Mouse (Mus musculus): ENCODE results near the gene Nhlrc4. TPM values are rescaled to one million over a fixed set of nuclear protein-coding genes. Genes with fewer than 3 reads are reported as not detected.

The Nhlrc4 gene
- polyA plus RNA-seq, 1 experiment from 2014 or later = 5.8 TPM

DNA sequence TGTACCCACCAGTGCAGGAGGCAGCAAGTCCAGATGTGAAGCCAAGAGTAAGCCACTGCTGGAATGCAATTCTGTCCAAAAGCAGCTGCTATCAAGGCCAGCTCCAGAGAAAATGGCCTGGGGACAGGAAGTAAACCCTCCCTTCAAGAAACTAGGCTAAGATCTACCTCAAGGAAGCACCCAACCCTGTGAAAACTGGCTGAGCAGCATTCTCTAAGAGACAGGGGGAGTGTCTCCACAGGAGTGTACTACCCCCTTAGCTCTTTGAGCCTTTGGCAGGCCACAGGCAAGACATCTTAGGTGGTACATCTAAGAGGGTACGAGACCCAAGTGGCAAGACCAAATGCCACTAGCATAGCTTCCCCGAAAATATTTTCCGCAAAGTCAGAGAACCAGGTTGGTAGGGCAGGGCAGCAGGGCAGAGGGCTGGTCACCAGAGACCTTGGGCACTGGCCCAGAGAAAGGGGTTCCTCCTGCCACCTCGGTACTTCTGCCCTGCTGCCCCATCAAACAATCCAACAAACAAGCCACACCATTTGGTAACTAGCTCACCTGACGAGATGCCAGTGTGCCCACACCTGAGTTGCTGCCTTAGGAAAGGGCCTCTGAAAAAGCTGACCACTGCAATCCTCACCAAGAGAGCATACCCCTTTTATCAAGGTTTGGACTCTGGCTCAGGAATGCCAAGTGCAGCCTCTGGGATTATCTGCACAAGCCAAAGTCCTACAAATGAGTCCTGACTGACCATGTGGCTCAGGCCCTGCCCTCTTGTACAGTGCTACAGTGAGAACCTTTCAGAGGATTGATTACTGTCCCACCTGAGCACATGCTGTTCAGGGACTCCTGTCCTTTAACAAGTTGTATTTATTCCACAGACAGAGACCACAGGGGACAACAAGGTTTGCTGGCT lies 35.3 kb upstream of the Nhlrc4 start:
- 70% methylated on average over 5 of the region's 5 CpGs for WGBS
- no peak for ATAC-seq (ENCODE audit: insufficient number of reproducible peaks, low FRiP score, low TSS enrichment, low read depth)
- 0 out of 2 replicates have a peak overlapping the region, but pooled peaks have one; percentile 2 for H3K27ac ChIP-seq (replicated peaks)
- H3K9ac ChIP-seq = no peak overlapping the region
- peaks cover 47% of the 10 kb centered on the region for H3K4me1 ChIP-seq
- H3K4me2 ChIP-seq (replicated peaks) = no peak overlapping the region
- H3K9me3 ChIP-seq (replicated peaks) = no peaks in the 10 kb centered on the region
- no peaks in the 10 kb centered on the region for H3K27me3 ChIP-seq
- no peak overlapping the region for H3K4me3 ChIP-seq (replicated peaks)
- 0 out of 2 replicates have a peak, but pooled peaks cover 4% of the 10 kb centered on the region for H3K36me3 ChIP-seq

DNA sequence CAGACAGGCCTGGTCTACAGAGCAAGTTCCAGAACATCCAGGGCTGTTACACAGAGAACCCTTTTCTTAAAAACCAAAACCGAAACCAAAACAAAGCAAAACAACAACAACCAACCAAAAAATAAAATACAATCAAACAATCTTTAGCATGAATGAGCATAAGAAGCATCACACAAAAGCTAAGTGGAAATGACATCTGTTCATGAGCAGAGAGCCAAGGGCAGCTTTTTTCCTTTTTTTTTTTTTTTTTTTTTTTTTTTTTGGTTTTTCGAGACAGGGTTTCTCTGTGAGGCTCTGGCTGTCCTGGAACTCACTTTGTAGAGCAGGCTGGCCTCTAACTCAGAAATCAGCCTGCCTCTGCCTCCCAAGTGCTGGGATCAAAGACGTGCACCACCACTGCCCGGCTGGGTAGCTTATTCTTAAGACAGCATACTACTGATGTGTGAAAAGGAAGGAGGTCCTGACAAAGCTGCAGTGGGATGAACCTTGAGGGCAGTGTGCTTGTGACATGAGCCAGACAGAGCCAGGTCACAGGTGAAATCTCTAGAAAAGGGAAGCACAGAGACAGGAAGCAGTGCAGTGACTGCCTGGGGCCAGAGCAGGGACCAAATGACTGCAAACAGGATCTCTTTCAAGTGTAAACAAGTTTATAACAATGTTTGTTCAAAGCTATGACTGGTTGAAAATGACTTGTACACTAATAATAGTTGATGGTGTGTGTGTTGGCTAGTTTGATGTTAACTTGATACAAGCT lies 26.4 kb upstream of the Nhlrc4 start:
- H3K36me3 ChIP-seq = 0 out of 2 replicates have a peak, but pooled peaks cover 5% of the 10 kb centered on the region
- H3K27me3 ChIP-seq = no peaks in the 10 kb centered on the region
- 0 out of 2 replicates have a peak, but pooled peaks cover 14% of the 10 kb centered on the region for H3K4me1 ChIP-seq
- no peak overlapping the region for H3K9ac ChIP-seq
- H3K9me3 ChIP-seq (replicated peaks) = no peaks in the 10 kb centered on the region
- no peak overlapping the region for H3K27ac ChIP-seq (replicated peaks)
- no peak overlapping the region for H3K4me3 ChIP-seq (replicated peaks)
- ATAC-seq (ENCODE audit: insufficient number of reproducible peaks, low FRiP score, low TSS enrichment, low read depth) = no peak
- H3K4me2 ChIP-seq (replicated peaks) = no peak overlapping the region
- 78% methylated on average over 4 of the region's 4 CpGs for WGBS

DNA sequence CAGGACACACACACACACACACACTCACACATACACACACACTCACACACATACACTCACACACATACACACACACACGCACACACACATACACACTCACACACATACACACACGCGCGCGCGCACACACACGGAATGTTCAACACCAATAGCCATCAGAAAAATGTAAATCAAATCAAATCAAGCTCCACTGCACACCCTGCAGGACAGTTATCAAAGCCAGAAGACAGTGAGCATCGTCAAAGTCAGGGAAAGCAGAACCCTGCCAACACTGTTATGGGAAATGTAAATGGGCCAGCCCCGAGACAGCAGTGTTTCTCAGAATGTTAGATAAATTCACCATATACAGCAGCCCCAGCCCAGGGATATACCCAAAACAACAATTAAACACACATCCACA lies 25.7 kb upstream of the Nhlrc4 start:
- 87% methylated on average over 9 of the region's 9 CpGs for WGBS
- Histone ChIP-seq H3K9me3 (replicated peaks) (no peaks in the 10 kb centered on the region), H3K4me2 (replicated peaks) (no peak overlapping the region), H3K27ac (replicated peaks) (no peak overlapping the region), H3K4me3 (replicated peaks) (no peak overlapping the region), H3K27me3 (no peaks in the 10 kb centered on the region), H3K9ac (no peak overlapping the region), H3K4me1 (0 out of 2 replicates have a peak, but pooled peaks cover 14% of the 10 kb centered on the region), H3K36me3 (0 out of 2 replicates have a peak, but pooled peaks cover 5% of the 10 kb centered on the region)
- no peak for ATAC-seq (ENCODE audit: insufficient number of reproducible peaks, low FRiP score, low TSS enrichment, low read depth)

DNA sequence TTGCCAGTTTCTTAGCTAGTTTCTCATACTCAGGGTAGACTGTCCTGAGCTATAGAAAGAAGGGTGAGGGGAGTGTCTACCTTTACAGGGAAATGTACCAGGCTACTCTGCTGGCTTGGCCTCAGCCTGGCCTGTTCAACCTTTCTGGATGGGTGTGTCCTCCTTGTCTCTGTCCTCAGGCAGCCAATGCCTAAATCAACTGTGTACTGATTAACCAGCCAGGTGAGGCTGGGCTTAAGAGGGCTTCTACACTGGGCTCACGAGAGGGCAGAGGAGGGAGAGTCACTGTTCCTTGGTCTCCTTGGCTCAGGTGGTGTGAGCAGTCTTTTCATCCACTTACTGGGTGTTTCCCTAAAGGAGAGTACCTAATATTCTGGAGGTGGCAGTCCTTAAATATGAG lies 23.4 kb upstream of the Nhlrc4 start:
- Histone ChIP-seq H3K36me3 (peaks cover 21% of the 10 kb centered on the region), H3K4me3 (replicated peaks) (no peak overlapping the region), H3K9me3 (replicated peaks) (no peaks in the 10 kb centered on the region), H3K4me1 (0 out of 2 replicates have a peak, but pooled peaks cover 7% of the 10 kb centered on the region), H3K27ac (replicated peaks) (no peak overlapping the region), H3K4me2 (replicated peaks) (no peak overlapping the region), H3K9ac (no peak overlapping the region), H3K27me3 (no peaks in the 10 kb centered on the region)
- ATAC-seq (ENCODE audit: insufficient number of reproducible peaks, low FRiP score, low TSS enrichment, low read depth) = no peak
- WGBS = 50% methylated on average over 1 of the region's 1 CpGs

DNA sequence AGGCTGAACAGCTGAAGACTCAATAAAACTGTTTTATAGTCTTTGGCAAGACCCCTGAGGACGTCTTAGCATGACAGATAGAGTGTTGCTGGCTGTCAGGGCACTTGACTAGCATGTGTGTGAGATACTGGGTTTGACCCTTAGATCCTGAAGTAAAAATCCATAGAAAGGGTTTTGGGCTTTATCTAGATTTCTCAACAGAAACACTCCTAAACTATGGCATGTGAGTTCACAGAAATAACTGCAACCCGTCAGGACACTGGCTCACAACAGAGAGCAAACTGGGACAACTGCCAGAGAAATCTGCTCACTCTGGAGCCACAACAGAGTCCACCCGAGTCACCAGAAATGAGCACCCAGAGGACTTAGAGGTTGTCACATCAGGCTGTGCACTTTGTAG lies 22.9 kb upstream of the Nhlrc4 start:
- whole genome bisulfite sequencing = 57% methylated on average over 3 of the region's 3 CpGs
- Histone ChIP-seq H3K9ac (no peak overlapping the region), H3K36me3 (peaks cover 25% of the 10 kb centered on the region), H3K4me2 (replicated peaks) (no peak overlapping the region), H3K27me3 (no peaks in the 10 kb centered on the region), H3K9me3 (replicated peaks) (no peaks in the 10 kb centered on the region), H3K27ac (replicated peaks) (no peak overlapping the region), H3K4me3 (replicated peaks) (no peak overlapping the region), H3K4me1 (0 out of 2 replicates have a peak, but pooled peaks cover 3% of the 10 kb centered on the region)
- no peak for ATAC-seq (ENCODE audit: insufficient number of reproducible peaks, low FRiP score, low TSS enrichment, low read depth)

DNA sequence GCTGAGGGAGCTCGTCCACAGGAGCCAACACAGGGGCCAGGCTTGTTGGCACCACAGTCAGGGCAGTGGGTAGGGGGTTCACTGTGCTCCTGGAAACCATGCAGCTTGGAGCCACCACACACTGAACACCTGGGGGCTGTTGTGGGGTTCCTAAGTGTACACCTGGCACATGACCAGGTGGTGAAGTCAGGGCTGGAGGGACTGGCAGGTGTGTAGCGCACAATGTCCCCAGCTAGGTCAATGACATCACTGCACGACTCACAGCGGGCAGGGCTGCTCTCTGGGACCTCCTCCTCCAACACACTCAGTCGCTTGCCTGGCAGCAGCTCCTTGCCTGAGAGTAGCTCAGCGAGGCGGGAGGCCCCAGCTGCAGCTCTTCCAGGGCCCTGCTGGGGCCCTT lies 19.5 kb upstream of the Nhlrc4 start:
- ATAC-seq (ENCODE audit: insufficient number of reproducible peaks, low FRiP score, low TSS enrichment, low read depth) = no peak
- Histone ChIP-seq H3K4me1 (no peaks in the 10 kb centered on the region), H3K36me3 (peaks cover 51% of the 10 kb centered on the region), H3K4me2 (replicated peaks) (no peak overlapping the region), H3K27me3 (no peaks in the 10 kb centered on the region), H3K4me3 (replicated peaks) (no peak overlapping the region), H3K9ac (no peak overlapping the region), H3K9me3 (replicated peaks) (no peaks in the 10 kb centered on the region), H3K27ac (replicated peaks) (no peak overlapping the region)
- WGBS = 79% methylated on average over 7 of the region's 7 CpGs

DNA sequence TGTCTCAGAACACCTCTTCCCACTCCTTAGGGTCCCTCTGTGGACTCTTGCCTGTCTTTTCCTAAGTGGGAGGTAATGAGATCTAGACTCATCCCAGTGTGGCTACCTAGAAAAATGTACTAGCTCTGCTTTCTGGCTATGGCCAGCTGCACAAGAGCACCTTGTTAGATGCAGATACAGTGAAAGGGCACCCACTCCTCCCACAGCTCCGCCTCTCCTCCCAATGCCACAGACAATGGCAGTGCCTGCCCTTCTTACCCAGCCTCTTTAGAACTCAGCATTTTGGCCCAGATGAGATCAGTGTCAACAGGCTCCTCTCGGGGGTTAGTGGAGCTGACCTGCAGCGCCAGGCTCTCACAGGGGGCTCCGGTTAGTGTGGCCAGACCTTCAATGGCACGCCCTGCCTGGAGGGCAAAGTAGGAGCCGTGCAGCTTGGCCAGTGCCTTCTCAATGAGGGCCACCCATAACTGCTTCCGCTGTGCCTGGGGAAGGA lies 17.7 kb upstream of the Nhlrc4 start:
- H3K36me3 ChIP-seq = peaks cover 67% of the 10 kb centered on the region
- no peaks in the 10 kb centered on the region for H3K4me1 ChIP-seq
- no peak overlapping the region for H3K4me3 ChIP-seq (replicated peaks)
- H3K27me3 ChIP-seq = no peaks in the 10 kb centered on the region
- no peak for ATAC-seq (ENCODE audit: insufficient number of reproducible peaks, low FRiP score, low TSS enrichment, low read depth)
- no peaks in the 10 kb centered on the region for H3K9me3 ChIP-seq (replicated peaks)
- no peak overlapping the region for H3K27ac ChIP-seq (replicated peaks)
- H3K9ac ChIP-seq = no peak overlapping the region
- 88% methylated on average over 7 of the region's 7 CpGs for WGBS
- no peak overlapping the region for H3K4me2 ChIP-seq (replicated peaks)

DNA sequence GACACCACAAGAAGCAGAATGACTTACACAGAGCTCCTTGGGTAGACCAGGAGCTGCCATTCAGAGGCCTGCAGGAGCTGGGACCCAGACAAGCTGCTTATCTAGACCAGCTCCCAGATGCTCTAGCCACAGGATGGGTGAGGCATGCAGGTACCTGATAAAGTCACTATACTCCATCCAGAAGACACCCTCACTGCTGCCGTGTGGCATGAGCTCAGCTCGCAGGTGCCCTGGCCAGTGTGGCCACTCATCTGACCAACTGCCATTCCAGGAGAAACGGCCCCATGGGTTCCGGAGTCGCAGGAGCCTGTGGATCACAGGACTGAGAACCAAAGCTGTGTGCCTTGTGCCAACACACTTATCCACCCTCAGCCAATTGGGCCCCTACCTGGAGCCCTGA lies 16.8 kb upstream of the Nhlrc4 start:
- H3K27me3 ChIP-seq = no peaks in the 10 kb centered on the region
- WGBS = 90% methylated on average over 5 of the region's 5 CpGs
- H3K36me3 ChIP-seq = peaks cover 67% of the 10 kb centered on the region
- no peak overlapping the region for H3K4me2 ChIP-seq (replicated peaks)
- H3K4me1 ChIP-seq = no peaks in the 10 kb centered on the region
- H3K27ac ChIP-seq (replicated peaks) = no peak overlapping the region
- no peak overlapping the region for H3K9ac ChIP-seq
- H3K9me3 ChIP-seq (replicated peaks) = no peaks in the 10 kb centered on the region
- no peak overlapping the region for H3K4me3 ChIP-seq (replicated peaks)
- no peak for ATAC-seq (ENCODE audit: insufficient number of reproducible peaks, low FRiP score, low TSS enrichment, low read depth)

DNA sequence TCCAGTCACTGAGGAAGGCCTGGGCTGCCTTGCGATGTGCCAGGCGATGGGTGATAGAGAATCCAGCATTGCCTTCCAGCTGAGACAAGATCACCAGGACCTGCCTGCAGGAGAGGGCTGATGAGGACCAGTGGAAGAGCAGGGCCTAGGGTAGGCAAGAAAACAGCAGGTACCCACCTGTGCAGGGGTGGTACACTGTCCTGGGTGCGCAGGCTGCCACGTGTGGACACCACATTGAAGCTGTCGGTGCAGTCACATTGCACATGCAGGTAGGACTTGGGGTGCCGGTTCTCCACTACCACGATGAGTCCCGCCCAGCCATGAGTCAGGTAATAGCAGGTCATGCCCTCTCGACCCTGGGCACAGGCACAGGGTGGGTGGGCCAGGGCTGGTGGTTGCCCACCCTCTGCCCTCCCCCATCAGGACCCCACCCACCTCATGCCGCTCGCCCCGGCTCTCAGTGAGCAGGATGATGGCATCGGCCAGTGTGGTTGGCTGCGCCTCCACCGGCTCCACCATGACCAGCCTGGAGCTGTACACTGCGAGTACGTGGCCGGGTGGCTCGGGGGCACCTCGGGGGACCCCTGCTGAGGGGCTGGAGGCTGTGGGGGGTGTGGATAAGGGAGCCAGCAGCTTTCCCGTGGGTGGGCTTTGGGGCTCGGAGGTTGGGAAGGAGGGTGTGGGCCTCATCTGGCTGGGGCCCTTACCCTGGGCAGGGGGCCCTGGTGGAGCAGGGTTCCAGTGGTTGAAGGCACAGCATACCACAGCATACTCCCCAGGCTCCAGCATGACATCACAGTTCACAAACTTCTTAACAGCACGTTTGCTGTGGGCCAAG lies 15.1 kb upstream of the Nhlrc4 start:
- H3K36me3 ChIP-seq = peaks cover 63% of the 10 kb centered on the region
- no peaks in the 10 kb centered on the region for H3K27me3 ChIP-seq
- H3K4me2 ChIP-seq (replicated peaks) = no peak overlapping the region
- no peak overlapping the region for H3K4me3 ChIP-seq (replicated peaks)
- H3K4me1 ChIP-seq = no peaks in the 10 kb centered on the region
- no peak overlapping the region for H3K27ac ChIP-seq (replicated peaks)
- WGBS = 87% methylated on average over 22 of the region's 23 CpGs
- no peaks in the 10 kb centered on the region for H3K9me3 ChIP-seq (replicated peaks)
- ATAC-seq (ENCODE audit: insufficient number of reproducible peaks, low FRiP score, low TSS enrichment, low read depth) = no peak
- no peak overlapping the region for H3K9ac ChIP-seq

DNA sequence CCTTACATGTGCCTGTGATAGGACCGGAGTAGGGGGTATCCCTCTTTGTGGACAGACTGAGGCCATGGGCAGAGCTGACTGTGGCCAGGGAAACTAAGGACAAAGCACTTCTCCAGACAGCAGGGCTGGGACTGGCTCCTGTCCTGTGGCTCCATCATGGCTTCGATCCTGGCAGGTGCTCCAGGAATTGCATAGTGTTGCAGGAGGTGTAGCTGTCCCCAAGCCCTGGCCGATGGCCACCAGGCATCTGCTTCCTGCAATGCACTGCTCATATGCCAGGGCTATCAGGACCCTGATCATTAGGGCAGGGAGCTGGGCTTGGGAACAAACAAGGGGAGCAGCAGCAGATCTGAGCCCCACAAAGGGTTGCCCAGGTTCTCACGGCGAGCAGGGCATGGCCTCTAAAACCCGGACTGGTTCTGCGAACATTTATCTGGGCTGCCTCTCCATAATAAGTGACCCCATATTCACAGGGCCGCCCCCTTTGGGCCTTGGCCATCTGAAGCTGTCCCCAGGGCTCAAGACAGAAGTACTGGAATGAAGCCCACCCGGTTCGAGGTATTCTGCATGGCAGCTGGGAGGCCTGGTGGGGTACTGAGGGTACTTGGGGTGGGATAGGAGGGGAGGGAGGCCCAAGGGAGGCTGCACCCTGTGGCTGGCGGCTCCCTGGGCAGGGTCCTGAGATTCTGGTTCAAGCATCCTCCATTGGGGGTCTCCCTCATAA lies 14.2 kb upstream of the Nhlrc4 start:
- H3K36me3 ChIP-seq = peaks cover 54% of the 10 kb centered on the region

More for the DNA sequence above, 14.2 kb upstream of the Nhlrc4 start:
- H3K4me2 ChIP-seq (replicated peaks) = no peak overlapping the region
- H3K4me3 ChIP-seq (replicated peaks) = no peak overlapping the region
- WGBS = 91% methylated on average over 11 of the region's 11 CpGs
- no peak overlapping the region for H3K27ac ChIP-seq (replicated peaks)
- ATAC-seq (ENCODE audit: insufficient number of reproducible peaks, low FRiP score, low TSS enrichment, low read depth) = no peak
- H3K9me3 ChIP-seq (replicated peaks) = no peaks in the 10 kb centered on the region
- no peaks in the 10 kb centered on the region; the same call in 1 of the 2 replicates for H3K27me3 ChIP-seq
- no peak overlapping the region for H3K9ac ChIP-seq
- no peaks in the 10 kb centered on the region for H3K4me1 ChIP-seq

All from embryonic facial prominence, embryonic 15.5 days (tissue).